Mouse (Mus musculus): ENCODE data around the gene Gm15097. TPM values are rescaled to one million over a fixed set of nuclear protein-coding genes. Genes with fewer than 3 reads are reported as not detected.

Gm15097 gene
- not detected for polyA plus RNA-seq (2015; fragmentation: Illumina TruSeq; extraction: RNeasy Lipid Tissue Mini Kit (QIAGEN cat#74804); ENCODE audit: insufficient read depth, low read depth, low replicate concordance)

DNA sequence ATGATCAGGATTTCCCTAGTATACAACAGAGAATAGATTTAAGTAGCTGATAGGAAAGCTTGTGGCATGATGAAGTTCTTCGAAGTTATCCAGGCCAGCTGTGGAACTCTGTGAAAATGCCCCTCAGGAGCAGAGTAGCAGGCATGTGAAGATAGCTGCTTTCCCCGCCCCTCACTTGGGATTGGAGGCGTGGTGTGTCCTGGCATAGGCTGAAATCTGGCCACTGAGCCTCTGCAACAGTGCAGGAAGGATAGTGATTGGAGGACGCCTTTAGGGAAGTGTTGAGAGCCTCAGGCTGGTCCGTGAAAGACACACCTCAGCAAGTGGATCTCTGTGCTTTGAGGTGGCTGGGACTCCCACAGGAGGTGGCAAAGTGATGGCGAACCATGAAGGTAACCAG, at the start of gene Gm15097:
TSS of gene Gm15097 (plus strand) at position 301 of the 400 bp plus-strand sequence.

Other genes starting within 250 kb of the Gm15097 start
- gene Gm10439, start 189.9 kb upstream of the Gm15097 start, polyA plus RNA-seq (2015; fragmentation: Illumina TruSeq; extraction: RNeasy Lipid Tissue Mini Kit (QIAGEN cat#74804); ENCODE audit: insufficient read depth, low read depth, low replicate concordance), result not detected
- not detected for gene Gm15091, start 157.2 kb downstream of the Gm15097 start, polyA plus RNA-seq (2015; fragmentation: Illumina TruSeq; extraction: RNeasy Lipid Tissue Mini Kit (QIAGEN cat#74804); ENCODE audit: insufficient read depth, low read depth, low replicate concordance)